Mouse (Mus musculus): ENCODE measurements around the gene Tspan13. TPM values are rescaled to one million over a fixed set of nuclear protein-coding genes. Genes with fewer than 3 reads are reported as not detected.

Gene Tspan13
- polyA plus RNA-seq, 1 experiment: 23.7 TPM

DNA sequence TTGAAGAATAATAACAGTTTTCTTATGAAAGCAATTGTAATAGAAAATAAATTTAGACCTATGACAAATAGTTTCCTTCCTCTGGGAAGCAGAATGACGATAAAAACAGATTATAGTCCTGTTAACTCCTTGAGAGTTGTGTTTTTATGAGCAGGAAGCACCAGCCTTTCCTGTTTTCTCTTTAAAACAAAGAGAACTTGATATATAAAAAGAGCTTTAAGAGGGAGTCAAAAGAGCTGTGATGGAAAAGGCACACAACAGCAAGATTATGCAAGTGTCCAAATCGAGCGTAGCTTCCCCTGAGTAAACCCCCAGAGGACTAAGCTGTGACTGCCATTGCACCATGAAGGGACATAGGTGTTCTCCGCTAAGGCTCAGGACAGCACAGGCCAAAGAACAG, 9.9 kb downstream of the Tspan13 start:
- WGBS: 61% methylated on average over 4 of the region's 4 CpGs
- Histone ChIP-seq H3K36me3 (ENCODE audit: control insufficient read depth, insufficient read depth, low read length) (no peaks in the 10 kb centered on the region), H3K4me3 (ENCODE audit: insufficient read depth, low read depth, low read length) (no peak overlapping the region), H3K27me3 (replicated peaks; ENCODE audit: control insufficient read depth, insufficient read depth, low read length) (no peaks in the 10 kb centered on the region), H3K4me1 (ENCODE audit: control insufficient read depth, insufficient read depth, low read length) (no peaks in the 10 kb centered on the region), H3K27ac (ENCODE audit: insufficient read depth, low read depth, low read length) (peak overlapping the region; percentile 15; the same call in 1 of the 2 replicates)
- TF ChIP-seq CTCF (conservative IDR thresholded peaks at IDR 0.05; ENCODE audit: insufficient read depth, insufficient read length, low read depth, low read length) (no peak), POLR2A (IDR thresholded peaks at IDR 0.05; ENCODE audit: low read depth, low read length) (no peak)
- DNase-seq: peak; percentile 58

DNA sequence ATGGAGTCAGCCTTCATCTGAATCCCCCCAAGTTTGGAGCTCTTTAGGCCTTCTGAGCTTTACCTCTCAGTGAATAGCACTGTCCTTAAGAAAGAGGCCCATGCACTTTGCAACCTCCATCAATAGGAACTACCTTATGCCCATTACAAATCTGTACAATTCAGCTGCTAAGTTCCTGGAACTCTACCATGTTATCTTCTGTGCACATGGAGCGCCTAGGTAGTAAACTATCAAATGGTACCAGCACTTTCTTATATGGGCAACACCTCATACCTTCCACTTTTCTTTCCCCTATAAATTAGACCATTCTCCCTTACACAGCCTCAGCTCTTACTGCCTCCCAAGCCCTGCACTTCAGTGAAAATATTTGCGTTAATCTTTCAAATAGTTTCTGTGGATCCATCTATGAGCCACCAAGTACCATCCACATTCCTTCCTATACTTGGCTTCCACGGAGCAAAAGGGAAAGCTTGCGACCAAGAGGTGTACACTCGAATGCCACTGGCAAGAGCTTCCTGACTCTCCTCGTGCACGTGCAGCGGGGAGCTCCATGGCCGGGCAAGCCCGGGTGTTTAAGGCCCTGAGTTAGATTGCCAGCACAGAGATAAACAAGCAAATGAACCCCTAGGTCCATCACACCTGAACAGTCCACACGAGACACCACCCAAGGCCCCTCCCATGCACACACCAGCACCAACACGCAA, 11.5 kb downstream of the Tspan13 start:
- WGBS: 93% methylated on average over 12 of the region's 12 CpGs
- Histone ChIP-seq H3K4me1 (ENCODE audit: control insufficient read depth, insufficient read depth, low read length) (no peaks in the 10 kb centered on the region), H3K27me3 (replicated peaks; ENCODE audit: control insufficient read depth, insufficient read depth, low read length) (no peaks in the 10 kb centered on the region), H3K4me3 (ENCODE audit: insufficient read depth, low read depth, low read length) (no peak overlapping the region), H3K27ac (ENCODE audit: insufficient read depth, low read depth, low read length) (no peak overlapping the region), H3K36me3 (ENCODE audit: control insufficient read depth, insufficient read depth, low read length) (no peaks in the 10 kb centered on the region)
- DNase-seq: no peak
- TF ChIP-seq POLR2A (IDR thresholded peaks at IDR 0.05; ENCODE audit: low read depth, low read length) (no peak), CTCF (conservative IDR thresholded peaks at IDR 0.05; ENCODE audit: insufficient read depth, insufficient read length, low read depth, low read length) (no peak)

DNA sequence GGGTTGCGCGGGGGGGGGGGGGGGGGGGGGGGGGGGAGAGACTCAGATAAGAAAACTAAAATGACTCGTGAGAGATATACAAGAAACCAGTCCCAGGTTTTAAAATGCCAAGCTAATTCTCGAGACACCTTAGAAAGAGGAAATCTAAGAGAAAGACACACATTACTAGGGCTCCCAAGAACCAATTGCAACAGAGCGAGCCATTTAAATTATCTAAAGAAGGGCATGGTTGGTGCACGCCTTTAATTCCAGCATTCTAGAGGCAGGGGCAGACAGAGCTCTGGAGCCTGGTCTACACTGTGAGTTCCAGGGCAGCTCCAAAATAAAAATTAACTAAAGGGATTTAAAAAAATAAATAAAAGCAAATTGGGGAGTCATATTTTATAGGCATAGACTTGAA, 12.6 kb downstream of the Tspan13 start:
- no peaks in the 10 kb centered on the region for H3K27me3 ChIP-seq (replicated peaks; ENCODE audit: control insufficient read depth, insufficient read depth, low read length)
- H3K27ac ChIP-seq (ENCODE audit: insufficient read depth, low read depth, low read length): no peak overlapping the region
- 79% methylated on average over 5 of the region's 6 CpGs for WGBS
- DNase-seq: no peak
- TF ChIP-seq POLR2A (IDR thresholded peaks at IDR 0.05; ENCODE audit: low read depth, low read length) (no peak), CTCF (conservative IDR thresholded peaks at IDR 0.05; ENCODE audit: insufficient read depth, insufficient read length, low read depth, low read length) (no peak)
- no peaks in the 10 kb centered on the region for H3K4me1 ChIP-seq (ENCODE audit: control insufficient read depth, insufficient read depth, low read length)
- no peaks in the 10 kb centered on the region for H3K36me3 ChIP-seq (ENCODE audit: control insufficient read depth, insufficient read depth, low read length)
- no peak overlapping the region for H3K4me3 ChIP-seq (ENCODE audit: insufficient read depth, low read depth, low read length)

DNA sequence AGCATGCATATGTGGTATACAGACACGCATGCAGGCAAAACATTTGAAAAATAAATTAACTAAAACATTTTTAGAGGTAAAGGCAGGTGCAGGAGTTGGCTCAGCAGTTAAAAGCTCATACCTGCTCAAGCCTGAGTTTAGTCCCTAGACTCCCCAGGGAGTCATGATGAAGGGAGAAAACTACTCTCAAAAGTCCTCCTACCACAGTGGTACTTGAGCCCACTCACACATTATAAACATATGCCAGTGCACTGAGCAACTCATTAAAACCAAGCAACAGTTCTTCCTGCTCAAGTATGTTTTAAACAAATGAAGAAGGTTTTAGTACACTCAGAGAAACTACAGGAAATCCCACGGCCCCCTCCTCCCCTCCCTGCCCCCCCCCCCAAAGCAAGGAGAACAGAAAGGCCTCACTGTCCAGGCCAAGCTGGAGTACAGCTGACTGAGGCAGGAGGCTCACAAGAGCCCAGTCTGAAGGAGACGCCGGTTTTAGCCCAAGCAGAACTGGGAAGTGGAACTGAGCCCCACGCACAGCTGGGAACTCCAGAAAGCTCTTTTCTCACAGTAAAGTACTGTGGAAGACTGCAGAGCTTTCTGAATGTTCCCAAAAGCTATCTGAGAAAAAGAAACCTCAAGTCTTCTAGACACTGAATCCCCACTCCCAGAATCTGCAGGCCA, 13.2 kb downstream of the Tspan13 start:
- TF ChIP-seq POLR2A (IDR thresholded peaks at IDR 0.05; ENCODE audit: low read depth, low read length) (no peak), CTCF (conservative IDR thresholded peaks at IDR 0.05; ENCODE audit: insufficient read depth, insufficient read length, low read depth, low read length) (no peak)
- no peaks in the 10 kb centered on the region for H3K27me3 ChIP-seq (replicated peaks; ENCODE audit: control insufficient read depth, insufficient read depth, low read length)
- no peak for DNase-seq
- no peaks in the 10 kb centered on the region for H3K36me3 ChIP-seq (ENCODE audit: control insufficient read depth, insufficient read depth, low read length)
- H3K27ac ChIP-seq (ENCODE audit: insufficient read depth, low read depth, low read length): no peak overlapping the region
- no peaks in the 10 kb centered on the region for H3K4me1 ChIP-seq (ENCODE audit: control insufficient read depth, insufficient read depth, low read length)
- WGBS: 69% methylated on average over 5 of the region's 5 CpGs
- no peak overlapping the region for H3K4me3 ChIP-seq (ENCODE audit: insufficient read depth, low read depth, low read length)

DNA sequence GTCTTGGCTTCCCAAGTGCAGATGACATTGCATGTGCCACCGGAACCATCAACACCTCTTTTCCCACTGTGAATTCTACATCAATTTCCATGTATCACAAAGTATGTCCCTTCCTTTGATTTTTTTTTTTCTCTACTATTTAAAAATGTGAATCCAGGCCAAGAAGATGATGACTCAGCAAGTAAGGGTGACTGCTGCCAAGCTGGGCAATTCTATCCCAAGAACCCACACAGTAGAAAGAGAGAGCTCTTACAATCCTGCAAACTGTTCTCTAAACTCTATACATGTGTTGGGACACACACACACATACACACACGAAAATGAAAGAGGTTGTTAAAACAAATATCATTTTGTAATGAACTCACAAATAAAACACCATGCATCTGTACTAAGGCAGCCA, 15.1 kb downstream of the Tspan13 start:
- WGBS: 94% methylated on average over 2 of the region's 2 CpGs
- H3K27me3 ChIP-seq (replicated peaks; ENCODE audit: control insufficient read depth, insufficient read depth, low read length): no peaks in the 10 kb centered on the region
- H3K4me1 ChIP-seq (ENCODE audit: control insufficient read depth, insufficient read depth, low read length): no peaks in the 10 kb centered on the region
- no peaks in the 10 kb centered on the region for H3K36me3 ChIP-seq (ENCODE audit: control insufficient read depth, insufficient read depth, low read length)
- no peak overlapping the region for H3K27ac ChIP-seq (ENCODE audit: insufficient read depth, low read depth, low read length)
- TF ChIP-seq CTCF (conservative IDR thresholded peaks at IDR 0.05; ENCODE audit: insufficient read depth, insufficient read length, low read depth, low read length) (no peak), POLR2A (IDR thresholded peaks at IDR 0.05; ENCODE audit: low read depth, low read length) (no peak)
- H3K4me3 ChIP-seq (ENCODE audit: insufficient read depth, low read depth, low read length): no peak overlapping the region
- DNase-seq: no peak

DNA sequence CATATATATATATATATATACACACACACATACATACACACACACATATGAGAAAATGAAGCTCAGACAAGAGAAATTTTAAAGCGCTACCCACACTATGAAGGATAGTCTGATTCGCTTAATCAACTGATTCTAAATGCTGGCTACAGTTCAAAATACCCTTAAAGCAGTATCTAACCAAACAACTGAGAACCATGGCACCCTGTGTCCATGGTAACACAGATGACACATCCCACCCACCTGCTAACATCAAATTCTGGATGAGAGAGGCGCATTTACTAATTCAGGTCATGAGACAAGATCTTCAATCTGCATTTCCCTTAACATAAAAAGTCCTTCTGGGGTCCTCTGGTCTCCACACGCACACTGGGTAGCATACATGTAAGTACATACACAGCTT, 16.2 kb downstream of the Tspan13 start:
- Histone ChIP-seq H3K4me1 (ENCODE audit: control insufficient read depth, insufficient read depth, low read length) (no peaks in the 10 kb centered on the region), H3K4me3 (ENCODE audit: insufficient read depth, low read depth, low read length) (no peak overlapping the region), H3K27ac (ENCODE audit: insufficient read depth, low read depth, low read length) (no peak overlapping the region), H3K27me3 (replicated peaks; ENCODE audit: control insufficient read depth, insufficient read depth, low read length) (no peaks in the 10 kb centered on the region), H3K36me3 (ENCODE audit: control insufficient read depth, insufficient read depth, low read length) (no peaks in the 10 kb centered on the region)
- DNase-seq: no peak
- WGBS: 95% methylated on average over 4 of the region's 4 CpGs
- TF ChIP-seq POLR2A (IDR thresholded peaks at IDR 0.05; ENCODE audit: low read depth, low read length): no peak
- no peak for TF ChIP-seq CTCF (conservative IDR thresholded peaks at IDR 0.05; ENCODE audit: insufficient read depth, insufficient read length, low read depth, low read length)

GRCm38 (mm10) chr12:36020710-36021109, 21.6 kb downstream of the Tspan13 start:
- no peak for TF ChIP-seq POLR2A (IDR thresholded peaks at IDR 0.05; ENCODE audit: low read depth, low read length)
- no peak for TF ChIP-seq CTCF (conservative IDR thresholded peaks at IDR 0.05; ENCODE audit: insufficient read depth, insufficient read length, low read depth, low read length)
- Histone ChIP-seq H3K4me3 (ENCODE audit: insufficient read depth, low read depth, low read length) (no peak overlapping the region), H3K4me1 (ENCODE audit: control insufficient read depth, insufficient read depth, low read length) (no peaks in the 10 kb centered on the region), H3K27me3 (replicated peaks; ENCODE audit: control insufficient read depth, insufficient read depth, low read length) (no peaks in the 10 kb centered on the region), H3K27ac (ENCODE audit: insufficient read depth, low read depth, low read length) (no peak overlapping the region), H3K36me3 (ENCODE audit: control insufficient read depth, insufficient read depth, low read length) (no peaks in the 10 kb centered on the region)
- no peak for DNase-seq
- WGBS: 87% methylated on average over 2 of the region's 2 CpGs
